Mouse (Mus musculus) hindbrain, embryonic 10.5 days (tissue): ENCODE measurements around the gene Ankrd34a. TPM values are rescaled to one million over a fixed set of nuclear protein-coding genes. Genes with fewer than 3 reads are reported as not detected.
"Not testable (repeated sequence)": the region's sequence is repeated elsewhere in the genome, so short reads cannot be mapped to it uniquely, and the experiment has no call there.

ENCODE experiments used
- DNase-seq: peaks from one replicate; pipeline ENCODE4 v3.0.0-alpha.2; 2017; ENCODE audit warnings: low spot score
- H3K27ac ChIP-seq: fragments of 300-500 bp; sonication (generic); 2 replicates; pipeline ENCODE4 v1.5.1; 2016; ENCODE audit warnings: mild to moderate bottlenecking, moderate library complexity
- H3K27me3 ChIP-seq: fragments of 300-500 bp; sonication (generic); 2 replicates; pipeline ENCODE4 v1.6.1; 2016; ENCODE audit warnings: mild to moderate bottlenecking; ENCODE audit not compliant: poor library complexity, insufficient read depth, severe bottlenecking
- H3K36me3 ChIP-seq: fragments of 300-500 bp; sonication (generic); 2 replicates; pipeline ENCODE4 v1.6.1; 2016; ENCODE audit warnings: mild to moderate bottlenecking, moderate library complexity
- H3K4me1 ChIP-seq: fragments of 300-500 bp; sonication (generic); replicated peaks from 2 replicates; pipeline ENCODE4 v1.6.1; 2016; ENCODE audit warnings: mild to moderate bottlenecking
- H3K4me3 ChIP-seq: fragments of 300-500 bp; sonication (generic); 2 replicates; pipeline ENCODE4 v1.5.1; 2016; ENCODE audit warnings: mild to moderate bottlenecking, moderate library complexity
- H3K9me3 ChIP-seq: fragments of 300-500 bp; sonication (generic); 2 replicates; pipeline ENCODE4 v1.6.1; 2016; ENCODE audit warnings: mild to moderate bottlenecking, moderate library complexity
- WGBS: fragments of 180-500 bp; shearing (Covaris S2); methylation state at CpG from one replicate; pipeline ENCODE4 v1.1.7; 2016; 5-methylcytosine and 5-hydroxymethylcytosine counted together
- polyA plus RNA-seq: library from polyadenylated mRNA; unstranded; fragments of >200 nt; fragmentation: Nextera tagmentation; extraction: Ambion mirVana; gene quantifications from 2 replicates; pipeline ENCODE4 v1.2.1, GENCODE M21; 2016

The Ankrd34a gene
- polyA plus RNA-seq, 1 experiment from 2014 or later = 1.5 TPM

DNA sequence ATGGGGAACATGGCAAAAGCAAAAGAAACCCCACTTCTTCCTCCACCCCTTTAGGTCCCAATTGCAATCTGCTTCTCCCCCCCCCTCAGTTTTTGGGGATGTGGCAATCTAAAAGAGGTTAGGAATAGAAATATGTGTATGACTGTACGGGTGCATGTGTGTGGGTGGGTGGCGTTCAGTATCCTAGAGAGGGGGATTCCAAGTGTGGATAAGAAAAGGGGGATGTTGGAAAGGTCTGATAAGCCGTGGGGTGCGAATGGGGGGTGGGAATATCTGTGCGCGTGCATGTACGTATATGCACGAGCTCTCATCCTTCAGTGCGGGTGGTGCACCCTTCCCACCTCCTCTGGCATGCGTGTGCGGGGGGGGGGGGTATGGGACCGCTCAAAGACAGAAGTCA lies 419 bp downstream of the Ankrd34a start:
- H3K4me3 ChIP-seq = peak overlapping the region; percentile 59
- H3K9me3 ChIP-seq = no peaks in the 10 kb centered on the region
- H3K4me1 ChIP-seq = peaks cover 76% of the 10 kb centered on the region
- no peak for DNase-seq
- H3K27ac ChIP-seq = peak overlapping the region; percentile 87
- H3K36me3 ChIP-seq = no peaks in the 10 kb centered on the region
- H3K27me3 ChIP-seq = peaks cover 55% of the 10 kb centered on the region
- 1% methylated on average over 12 of the region's 12 CpGs for WGBS

DNA sequence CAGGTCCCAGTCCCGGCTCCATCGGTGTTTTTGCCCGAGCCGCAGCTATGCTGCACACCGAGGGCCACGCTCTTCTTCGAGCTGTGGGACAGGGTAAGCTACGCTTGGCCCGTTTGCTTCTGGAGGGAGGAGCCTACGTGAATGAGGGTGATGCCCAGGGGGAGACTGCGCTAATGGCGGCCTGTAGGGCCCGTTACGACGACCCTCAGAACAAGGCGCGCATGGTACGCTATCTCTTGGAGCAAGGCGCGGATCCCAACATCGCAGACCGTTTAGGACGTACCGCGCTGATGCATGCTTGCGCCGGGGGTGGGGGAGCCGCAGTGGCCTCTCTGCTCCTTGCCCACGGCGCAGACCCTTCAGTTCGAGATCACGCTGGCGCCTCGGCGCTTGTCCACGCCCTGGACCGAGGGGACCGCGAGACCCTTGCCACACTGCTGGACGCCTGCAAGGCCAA lies 1.0 kb downstream of the Ankrd34a start:
- peak overlapping the region; percentile 59 for H3K4me3 ChIP-seq
- H3K27me3 ChIP-seq = peaks cover 50% of the 10 kb centered on the region
- H3K36me3 ChIP-seq = no peaks in the 10 kb centered on the region
- DNase-seq = peak; percentile 67
- H3K9me3 ChIP-seq = no peaks in the 10 kb centered on the region
- H3K4me1 ChIP-seq = peaks cover 77% of the 10 kb centered on the region
- under 1% methylated on average over 40 of the region's 40 CpGs for WGBS
- H3K27ac ChIP-seq = peak overlapping the region; percentile 87

DNA sequence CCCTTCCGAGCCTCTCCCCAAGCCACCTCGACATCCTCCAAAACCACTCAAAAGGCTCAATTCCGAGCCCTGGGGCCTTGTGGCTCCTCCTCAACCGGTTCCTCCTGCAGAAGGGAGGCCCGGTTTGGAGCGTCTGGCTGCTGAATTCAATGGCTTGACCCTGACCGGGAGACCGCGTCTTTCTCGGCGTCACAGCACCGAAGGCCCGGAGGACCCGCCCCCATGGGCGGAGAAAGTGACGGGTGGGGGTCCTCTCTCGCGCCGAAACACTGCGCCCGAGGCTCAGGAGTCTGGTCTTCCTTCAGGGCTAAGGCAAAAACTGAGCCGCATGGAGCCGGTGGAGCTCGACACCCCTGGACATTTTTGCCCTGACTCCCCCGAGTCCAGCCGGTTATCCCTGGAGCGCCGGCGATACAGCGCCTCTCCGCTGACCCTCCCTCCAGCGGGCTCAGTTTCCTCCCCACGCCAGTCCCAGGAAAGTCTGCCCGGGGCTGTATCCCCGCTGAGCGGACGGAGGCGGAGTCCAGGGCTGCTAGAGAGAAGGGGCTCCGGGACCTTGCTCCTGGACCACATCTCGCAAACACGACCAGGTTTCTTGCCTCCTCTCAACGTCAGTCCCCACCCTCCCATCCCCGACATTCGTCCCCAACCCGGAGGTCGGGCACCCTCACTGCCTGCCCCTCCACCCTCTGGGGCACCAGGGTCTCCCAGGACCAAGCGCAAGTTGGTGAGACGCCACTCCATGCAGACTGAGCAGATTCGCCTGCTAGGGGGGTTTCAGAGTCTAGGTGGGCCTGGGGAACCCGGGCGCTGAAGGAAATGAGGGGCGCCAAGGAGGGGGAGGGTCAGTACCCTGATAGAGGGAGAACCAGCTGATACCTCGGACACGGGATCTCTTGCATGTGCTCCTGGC lies 2.0 kb downstream of the Ankrd34a start:
- Histone ChIP-seq H3K9me3 (no peaks in the 10 kb centered on the region), H3K27me3 (peaks cover 46% of the 10 kb centered on the region), H3K36me3 (peaks cover 2% of the 10 kb centered on the region; the same call in 1 of the 2 replicates), H3K4me1 (peaks cover 77% of the 10 kb centered on the region), H3K4me3 (peak overlapping the region; percentile 59), H3K27ac (peak overlapping the region; percentile 87)
- under 1% methylated on average over 54 of the region's 54 CpGs for WGBS
- DNase-seq = peak; percentile 83

DNA sequence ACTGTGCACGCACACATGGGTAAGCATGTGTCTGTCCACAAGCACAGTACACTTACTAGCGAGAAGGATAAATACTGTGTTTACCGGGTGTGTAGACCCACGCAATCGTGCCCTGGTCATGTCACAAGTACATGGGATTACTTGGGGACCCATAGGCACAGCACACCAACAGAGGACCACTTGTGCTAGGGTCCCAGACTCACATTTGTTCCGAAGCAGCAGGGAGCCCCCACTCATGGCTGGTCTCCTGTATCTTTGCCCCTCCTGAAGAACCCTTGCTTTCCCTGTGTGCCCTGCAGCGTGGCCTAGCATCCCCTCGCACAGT lies 2.6 kb downstream of the Ankrd34a start:
- H3K4me1 ChIP-seq = peaks cover 81% of the 10 kb centered on the region
- peaks cover 8% of the 10 kb centered on the region; the same call in 1 of the 2 replicates for H3K36me3 ChIP-seq
- peaks cover 46% of the 10 kb centered on the region for H3K27me3 ChIP-seq
- peak overlapping the region; percentile 59 for H3K4me3 ChIP-seq
- H3K9me3 ChIP-seq = no peaks in the 10 kb centered on the region
- H3K27ac ChIP-seq = peak overlapping the region; percentile 87
- 42% methylated on average over 8 of the region's 8 CpGs for WGBS
- no peak for DNase-seq

DNA sequence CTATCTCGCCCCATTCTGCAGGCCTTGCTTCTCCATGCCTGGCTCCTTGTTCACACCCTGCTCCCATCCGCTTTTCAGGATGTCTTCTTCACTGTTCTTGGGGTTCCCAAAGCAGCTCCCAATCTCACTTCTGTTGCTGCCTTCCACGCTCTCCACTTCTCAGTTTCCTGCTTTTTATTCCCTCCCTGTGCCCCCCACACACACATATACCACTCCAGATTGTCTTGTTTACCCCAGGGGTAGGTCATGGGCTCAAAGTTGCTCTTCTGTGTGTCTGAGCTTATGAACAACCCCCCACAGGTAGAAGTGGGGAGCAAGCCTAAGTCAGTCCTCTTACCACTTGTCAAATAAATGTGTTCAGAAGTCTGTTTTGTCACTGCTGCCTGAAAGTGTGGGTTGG lies 3.0 kb downstream of the Ankrd34a start:
- peaks cover 82% of the 10 kb centered on the region for H3K4me1 ChIP-seq
- 0 out of 2 replicates have a peak overlapping the region, but pooled peaks have one; percentile 87 for H3K27ac ChIP-seq
- peaks cover 12% of the 10 kb centered on the region; the same call in 1 of the 2 replicates for H3K36me3 ChIP-seq
- peaks cover 46% of the 10 kb centered on the region for H3K27me3 ChIP-seq
- H3K4me3 ChIP-seq = peak overlapping the region; percentile 59; the same call in 1 of the 2 replicates
- no peaks in the 10 kb centered on the region for H3K9me3 ChIP-seq
- no peak for DNase-seq
- WGBS = 64% methylated on average over 3 of the region's 3 CpGs

DNA sequence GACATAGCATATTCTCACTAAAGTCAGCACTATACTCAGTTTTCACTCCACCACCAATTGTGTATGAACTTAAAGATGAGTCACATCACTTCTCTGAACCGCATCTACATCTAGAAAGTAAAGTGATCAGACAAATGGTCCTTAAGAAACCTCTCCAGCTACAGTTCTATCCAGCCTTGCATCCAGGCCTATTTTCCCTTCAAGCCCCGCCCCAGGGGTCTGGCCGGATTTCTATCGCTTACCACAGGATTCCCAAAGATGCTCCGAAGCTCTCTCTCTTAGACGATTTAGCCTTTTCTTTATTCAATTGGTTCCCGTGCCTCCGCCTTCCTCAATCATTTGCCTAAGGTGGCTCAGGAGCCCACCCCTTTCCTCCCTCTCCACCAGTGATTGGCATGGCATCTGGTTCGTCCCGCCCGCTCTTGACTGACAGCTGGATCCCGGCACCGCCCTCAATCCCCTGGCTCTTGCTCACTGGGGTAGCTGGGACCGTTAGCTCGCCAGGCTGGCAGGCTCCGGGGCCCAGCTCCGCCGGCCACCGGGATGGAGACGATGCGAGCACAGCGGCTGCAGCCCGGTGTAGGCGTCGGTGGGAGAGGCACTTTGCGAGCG lies 4.3 kb downstream of the Ankrd34a start, which contains the start of gene Lix1l:
Gene Lix1l (plus strand): TSS at position 511 of the 612 bp plus-strand sequence.
- peak; percentile 94 for DNase-seq
- H3K4me1 ChIP-seq = peaks cover 84% of the 10 kb centered on the region
- peak within 1 kb of the TSS; percentile 93 for H3K4me3 ChIP-seq
- H3K9me3 ChIP-seq = no peaks in the 10 kb centered on the region
- peaks cover 34% of the 10 kb centered on the region for H3K27me3 ChIP-seq
- peaks cover 21% of the 10 kb centered on the region for H3K36me3 ChIP-seq
- peak within 1 kb of the TSS; percentile 97 for H3K27ac ChIP-seq
- 1% methylated on average over 27 of the region's 27 CpGs for WGBS

DNA sequence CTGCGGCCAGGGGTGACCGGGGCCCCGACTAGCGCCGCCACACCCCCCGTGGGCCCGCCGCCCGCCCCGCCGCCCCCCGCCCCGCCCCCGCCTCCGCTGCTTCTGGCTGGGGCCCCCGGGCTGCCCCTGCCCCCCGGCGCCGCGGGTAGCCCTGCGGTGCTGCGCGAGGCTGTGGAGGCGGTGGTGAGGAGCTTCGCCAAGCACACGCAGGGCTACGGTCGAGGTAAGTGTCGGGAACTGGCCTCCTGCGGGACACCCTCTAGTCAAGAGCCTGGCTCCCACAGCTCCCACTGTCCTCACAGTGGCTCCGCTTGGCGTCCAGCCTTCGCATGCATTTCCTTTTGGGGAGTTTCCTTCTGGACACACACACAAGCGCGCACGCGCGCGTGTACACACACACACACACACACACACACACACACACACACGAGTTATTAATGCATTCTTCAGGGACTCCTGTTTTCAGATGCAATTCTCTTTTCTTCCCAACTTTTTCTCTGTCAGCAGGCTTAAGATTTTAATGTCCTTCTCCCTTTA lies 4.9 kb downstream of the Ankrd34a start:
- H3K4me3 ChIP-seq = peak overlapping the region; percentile 93
- peaks cover 24% of the 10 kb centered on the region for H3K36me3 ChIP-seq
- DNase-seq = peak; percentile 73
- peak overlapping the region; percentile 97 for H3K27ac ChIP-seq
- H3K9me3 ChIP-seq = no peaks in the 10 kb centered on the region
- H3K27me3 ChIP-seq = peaks cover 28% of the 10 kb centered on the region
- WGBS = 2% methylated on average over 36 of the region's 40 CpGs
- peaks cover 78% of the 10 kb centered on the region for H3K4me1 ChIP-seq

DNA sequence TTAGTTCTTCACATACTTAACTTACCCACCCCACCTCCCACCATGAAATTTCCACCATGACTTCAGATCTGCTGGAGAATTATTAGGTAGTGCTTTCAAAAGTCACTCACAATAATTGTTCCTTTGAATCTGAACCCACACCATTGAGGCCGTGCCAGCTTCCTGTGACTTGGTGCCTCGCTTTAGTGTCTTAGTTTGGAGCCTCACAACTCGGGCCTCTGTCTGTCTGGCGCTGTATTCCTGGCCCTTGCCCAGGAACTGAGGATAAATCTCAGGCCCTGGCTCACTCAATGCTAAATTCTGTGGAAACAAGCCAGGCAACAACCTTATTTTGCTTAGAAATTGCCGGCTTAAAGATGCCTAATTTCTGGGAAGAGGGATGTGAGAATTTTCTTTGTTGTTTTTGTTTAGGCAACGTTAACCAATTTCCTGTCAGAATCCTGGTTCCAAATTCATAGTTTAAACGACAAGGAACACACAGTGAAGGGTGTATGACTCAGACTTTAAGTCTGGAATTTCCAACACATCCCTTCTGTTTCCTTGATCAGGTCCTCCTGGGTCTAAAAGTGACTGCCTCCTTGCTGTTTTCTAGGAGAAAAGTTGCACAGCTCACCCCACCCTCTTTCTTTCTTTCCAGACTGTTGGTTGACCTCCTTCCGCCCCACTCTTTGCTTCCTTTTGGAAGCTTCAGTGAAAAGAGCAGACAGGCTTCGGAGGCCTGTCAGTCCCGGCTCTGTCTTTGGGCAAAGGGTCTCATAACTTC lies 5.7 kb downstream of the Ankrd34a start:
- Histone ChIP-seq H3K4me3 (peak overlapping the region; percentile 93), H3K27me3 (peaks cover 20% of the 10 kb centered on the region), H3K4me1 (peaks cover 70% of the 10 kb centered on the region), H3K9me3 (no peaks in the 10 kb centered on the region), H3K27ac (peak overlapping the region; percentile 97), H3K36me3 (peaks cover 29% of the 10 kb centered on the region)
- WGBS = 24% methylated on average over 10 of the region's 10 CpGs
- no peak for DNase-seq

DNA sequence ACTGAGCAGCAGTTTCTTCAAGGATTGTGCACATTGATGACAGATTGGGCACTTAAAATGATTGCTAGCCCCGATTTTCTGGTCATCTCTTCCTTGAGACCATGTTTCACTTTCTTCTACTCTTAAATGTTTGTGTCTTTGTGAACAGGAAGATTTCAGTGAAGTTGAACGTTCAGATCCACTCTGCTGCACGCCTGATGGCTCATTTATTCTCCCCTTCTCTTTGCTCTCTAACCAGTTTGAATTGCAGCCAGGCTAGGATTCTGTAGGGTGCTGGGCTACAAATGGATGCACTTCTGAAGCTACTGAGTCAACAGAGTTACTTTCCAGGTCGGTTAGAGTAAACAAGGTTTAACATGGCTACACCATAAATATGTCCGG lies 6.3 kb downstream of the Ankrd34a start:
- Histone ChIP-seq H3K27me3 (peaks cover 18% of the 10 kb centered on the region), H3K36me3 (peaks cover 33% of the 10 kb centered on the region), H3K4me1 (peaks cover 65% of the 10 kb centered on the region), H3K27ac (peak overlapping the region; percentile 97), H3K9me3 (no peaks in the 10 kb centered on the region), H3K4me3 (peak overlapping the region; percentile 93)
- 36% methylated on average over 5 of the region's 5 CpGs for WGBS
- no peak for DNase-seq

DNA sequence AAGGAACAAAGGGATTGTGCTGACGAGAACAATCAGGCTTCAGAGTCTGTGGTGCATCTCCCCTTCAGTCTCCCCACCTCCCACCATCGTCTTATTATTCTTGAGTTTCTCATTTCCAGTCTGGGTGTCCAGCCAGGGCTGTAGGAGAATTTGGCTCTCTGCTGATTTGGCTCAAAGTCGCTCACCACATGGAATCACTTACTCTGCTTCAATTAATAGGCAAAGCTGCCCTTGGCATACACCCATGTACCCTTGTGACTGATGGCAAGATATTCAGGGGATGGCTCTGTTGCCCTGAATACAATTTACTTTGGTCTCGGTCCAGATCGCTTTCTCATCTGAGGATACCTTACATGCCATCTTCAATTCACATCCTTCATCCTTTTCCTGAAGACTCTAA lies 6.9 kb downstream of the Ankrd34a start:
- WGBS = 55% methylated on average over 5 of the region's 5 CpGs
- peak overlapping the region; percentile 93 for H3K4me3 ChIP-seq
- peaks cover 39% of the 10 kb centered on the region for H3K36me3 ChIP-seq
- peak overlapping the region; percentile 97 for H3K27ac ChIP-seq
- no peaks in the 10 kb centered on the region for H3K9me3 ChIP-seq
- H3K27me3 ChIP-seq = peaks cover 18% of the 10 kb centered on the region
- DNase-seq = no peak
- H3K4me1 ChIP-seq = peaks cover 58% of the 10 kb centered on the region

DNA sequence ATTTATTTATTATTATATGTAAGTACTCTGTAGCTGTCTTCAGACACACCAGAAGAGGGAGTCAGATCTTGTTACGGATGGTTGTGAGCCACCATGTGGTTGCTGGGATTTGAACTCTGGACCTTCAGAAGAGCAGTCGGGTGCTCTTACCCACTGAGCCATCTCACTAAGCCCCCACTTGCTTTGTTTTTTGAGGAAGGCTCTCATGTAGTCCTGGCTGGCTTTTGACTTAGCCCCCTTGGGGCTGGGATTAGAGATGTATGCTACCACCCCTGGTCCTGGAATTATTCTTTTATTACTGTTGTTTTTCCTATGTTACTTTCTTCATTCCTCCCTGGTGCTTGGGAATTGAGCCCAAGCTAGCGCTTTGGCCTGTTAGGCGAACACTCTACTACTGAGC lies 9.6 kb downstream of the Ankrd34a start:
- not testable (repeated sequence) for H3K27me3 ChIP-seq
- WGBS = 94% methylated on average over 4 of the region's 4 CpGs

DNA sequence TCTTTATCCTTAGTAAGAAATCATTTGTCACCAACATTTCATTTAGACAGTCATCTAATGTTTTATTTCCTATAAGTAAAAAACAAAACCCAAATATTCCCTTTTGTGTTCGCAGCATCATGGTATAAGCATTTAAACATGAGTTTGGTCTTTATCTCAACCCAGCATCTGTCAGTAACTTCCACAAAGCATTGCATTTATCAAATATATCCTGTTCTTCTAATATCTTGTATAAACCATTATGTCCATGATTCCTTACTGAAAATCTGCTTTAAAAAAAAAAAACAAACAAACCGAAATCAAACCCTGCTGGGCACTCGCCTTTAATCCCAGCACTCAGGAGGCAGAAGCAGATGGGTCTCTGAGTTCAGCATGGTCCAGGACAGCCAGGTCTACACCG lies 10.2 kb downstream of the Ankrd34a start:
- Histone ChIP-seq H3K4me3 (no peak overlapping the region), H3K27me3 (no peaks in the 10 kb centered on the region), H3K9me3 (no peaks in the 10 kb centered on the region), H3K4me1 (peaks cover 35% of the 10 kb centered on the region), H3K36me3 (peaks cover 55% of the 10 kb centered on the region), H3K27ac (no peak overlapping the region)
- no peak for DNase-seq
- 93% methylated on average over 4 of the region's 4 CpGs for WGBS

More for the DNA sequence above, 9.6 kb downstream of the Ankrd34a start:
- H3K36me3 ChIP-seq = peaks cover 55% of the 10 kb centered on the region
- peaks cover 39% of the 10 kb centered on the region for H3K4me1 ChIP-seq
- not testable (repeated sequence) for H3K27ac ChIP-seq, DNase-seq, H3K9me3 ChIP-seq, H3K4me3 ChIP-seq
